Mouse (Mus musculus): ENCODE data around the gene Fam71b. TPM values are rescaled to one million over a fixed set of nuclear protein-coding genes. Genes with fewer than 3 reads are reported as not detected.
A peak's percentile ranks its signal among the peaks of the same experiment; 100 is the strongest.
"Not testable (repeated sequence)": the region's sequence is repeated elsewhere in the genome, so short reads cannot be mapped to it uniquely, and the experiment has no call there.

Gene Fam71b
- polyA plus RNA-seq, 1 experiment from 2014 or later = not detected

GRCm38 (mm10) chr11:46404986-46405385 lies 8.6 kb downstream of the Fam71b start:
- peaks cover 4% of the 10 kb centered on the region; the same call in 1 of the 2 replicates for H3K27me3 ChIP-seq
- H3K9ac ChIP-seq = no peak overlapping the region
- no peak for ATAC-seq (ENCODE audit: insufficient number of reproducible peaks, insufficient read depth, low FRiP score, low TSS enrichment, low read depth)
- H3K36me3 ChIP-seq = no peaks in the 10 kb centered on the region
- 80% methylated on average over 16 of the region's 16 CpGs for WGBS
- H3K9me3 ChIP-seq = no peaks in the 10 kb centered on the region
- no peak overlapping the region for H3K4me2 ChIP-seq
- no peaks in the 10 kb centered on the region for H3K4me1 ChIP-seq
- no peak overlapping the region for H3K27ac ChIP-seq
- no peak overlapping the region for H3K4me3 ChIP-seq

DNA sequence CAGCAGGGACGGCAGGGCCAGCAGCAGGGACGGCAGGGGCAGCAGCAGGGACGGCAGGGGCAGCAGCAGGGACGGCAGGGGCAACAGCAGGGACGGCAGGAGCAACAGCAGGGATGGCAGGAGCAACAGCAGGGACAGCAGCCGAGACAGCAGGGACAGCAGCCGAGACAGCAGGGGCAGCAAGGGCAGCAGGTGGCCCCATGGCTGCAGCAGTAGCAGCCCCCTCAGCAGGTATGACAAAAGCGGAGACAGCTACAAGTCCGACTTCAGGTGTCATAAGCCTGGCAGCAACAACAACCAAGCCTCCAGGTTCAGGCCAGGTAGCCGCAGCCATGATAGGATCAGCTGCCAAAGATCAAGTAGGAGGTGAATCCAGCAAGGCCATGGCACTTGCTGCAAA lies 10.4 kb downstream of the Fam71b start:
- H3K4me2 ChIP-seq = no peak overlapping the region
- no peak for ATAC-seq (ENCODE audit: insufficient number of reproducible peaks, insufficient read depth, low FRiP score, low TSS enrichment, low read depth)
- H3K4me3 ChIP-seq = no peak overlapping the region
- H3K27ac ChIP-seq = no peak overlapping the region
- H3K27me3 ChIP-seq = peaks cover 4% of the 10 kb centered on the region; the same call in 1 of the 2 replicates
- no peaks in the 10 kb centered on the region for H3K36me3 ChIP-seq
- no peaks in the 10 kb centered on the region for H3K9me3 ChIP-seq
- no peaks in the 10 kb centered on the region for H3K4me1 ChIP-seq
- no peak overlapping the region for H3K9ac ChIP-seq
- 33% methylated on average over 10 of the region's 10 CpGs for WGBS

- Histone ChIP-seq H3K4me1 (no peaks in the 10 kb centered on the region), H3K9me3 (no peaks in the 10 kb centered on the region), H3K4me2 (no peak overlapping the region), H3K9ac (no peak overlapping the region), H3K4me3 (no peak overlapping the region), H3K27me3 (peaks cover 4% of the 10 kb centered on the region; the same call in 1 of the 2 replicates), H3K27ac (no peak overlapping the region), H3K36me3 (no peaks in the 10 kb centered on the region)
- ATAC-seq (ENCODE audit: insufficient number of reproducible peaks, insufficient read depth, low FRiP score, low TSS enrichment, low read depth) = no peak
- 45% methylated on average over 2 of the region's 2 CpGs for WGBS
Observed at GRCm38 (mm10) chr11:46410018-46410563, 13.7 kb downstream of the Fam71b start.

- no peak for ATAC-seq (ENCODE audit: insufficient number of reproducible peaks, insufficient read depth, low FRiP score, low TSS enrichment, low read depth)
- H3K9me3 ChIP-seq = no peaks in the 10 kb centered on the region
- 0 out of 2 replicates have a peak overlapping the region, but pooled peaks have one; percentile 51 for H3K27ac ChIP-seq
- no peak overlapping the region for H3K9ac ChIP-seq
- no peak overlapping the region for H3K4me2 ChIP-seq
- H3K27me3 ChIP-seq = no peaks in the 10 kb centered on the region
- 24% methylated on average over 1 of the region's 1 CpGs for WGBS
- H3K4me3 ChIP-seq = no peak overlapping the region
- H3K4me1 ChIP-seq = peaks cover 8% of the 10 kb centered on the region
- H3K36me3 ChIP-seq = no peaks in the 10 kb centered on the region
Observed at GRCm38 (mm10) chr11:46418438-46418837, 22.1 kb downstream of the Fam71b start.

- no peak overlapping the region for H3K4me2 ChIP-seq
- ATAC-seq (ENCODE audit: insufficient number of reproducible peaks, insufficient read depth, low FRiP score, low TSS enrichment, low read depth) = no peak
- no peaks in the 10 kb centered on the region for H3K36me3 ChIP-seq
- H3K9me3 ChIP-seq = no peaks in the 10 kb centered on the region
- H3K27ac ChIP-seq = no peak overlapping the region
- H3K9ac ChIP-seq = no peak overlapping the region
- WGBS = 43% methylated on average over 5 of the region's 5 CpGs
- H3K4me3 ChIP-seq = no peak overlapping the region
- H3K27me3 ChIP-seq = no peaks in the 10 kb centered on the region
- H3K4me1 ChIP-seq = peaks cover 8% of the 10 kb centered on the region
Observed at GRCm38 (mm10) chr11:46418860-46419259, 22.5 kb downstream of the Fam71b start.

GRCm38 (mm10) chr11:46421086-46421888 lies 24.9 kb downstream of the Fam71b start:
- Histone ChIP-seq H3K4me3 (no peak overlapping the region), H3K27me3 (no peaks in the 10 kb centered on the region), H3K4me1 (peaks cover 8% of the 10 kb centered on the region), H3K36me3 (no peaks in the 10 kb centered on the region), H3K27ac (no peak overlapping the region), H3K4me2 (no peak overlapping the region), H3K9me3 (no peaks in the 10 kb centered on the region), H3K9ac (no peak overlapping the region)
- 81% methylated on average over 8 of the region's 8 CpGs for WGBS
- ATAC-seq (ENCODE audit: insufficient number of reproducible peaks, insufficient read depth, low FRiP score, low TSS enrichment, low read depth) = no peak

DNA sequence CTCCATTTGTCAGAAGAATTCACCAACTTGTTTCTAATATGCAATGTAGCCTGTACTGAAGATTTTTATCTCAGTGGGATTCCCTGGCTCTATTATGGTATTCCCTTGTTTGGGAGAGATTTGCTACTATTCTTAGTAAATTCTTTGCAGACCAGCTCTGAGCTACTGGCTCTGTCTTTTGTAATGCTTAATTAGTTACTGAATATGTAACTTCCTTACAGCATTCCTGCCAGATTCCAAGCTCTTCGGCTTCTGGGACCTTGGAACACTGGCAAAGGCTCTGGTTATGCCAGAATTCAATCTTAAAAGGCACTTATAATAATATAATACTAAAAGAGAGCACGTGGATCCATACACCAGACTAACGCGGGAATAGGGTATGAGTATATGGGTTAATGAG lies 31.8 kb downstream of the Fam71b start:
- H3K4me2 ChIP-seq; H3K4me3 ChIP-seq; H3K9me3 ChIP-seq; H3K36me3 ChIP-seq; H3K27me3 ChIP-seq; H3K9ac ChIP-seq; H3K27ac ChIP-seq; ATAC-seq (ENCODE audit: insufficient number of reproducible peaks, insufficient read depth, low FRiP score, low TSS enrichment, low read depth); H3K4me1 ChIP-seq: not testable (repeated sequence)
- 36% methylated on average over 4 of the region's 4 CpGs for WGBS

GRCm38 (mm10) chr11:46430123-46430522 lies 33.8 kb downstream of the Fam71b start:
- H3K9me3 ChIP-seq = no peaks in the 10 kb centered on the region
- WGBS = 84% methylated on average over 2 of the region's 2 CpGs
- no peak for ATAC-seq (ENCODE audit: insufficient number of reproducible peaks, insufficient read depth, low FRiP score, low TSS enrichment, low read depth)
- no peaks in the 10 kb centered on the region for H3K36me3 ChIP-seq
- no peak overlapping the region for H3K4me3 ChIP-seq
- H3K27me3 ChIP-seq = no peaks in the 10 kb centered on the region
- no peak overlapping the region for H3K9ac ChIP-seq
- no peak overlapping the region for H3K4me2 ChIP-seq
- H3K27ac ChIP-seq = no peak overlapping the region
- no peaks in the 10 kb centered on the region for H3K4me1 ChIP-seq

DNA sequence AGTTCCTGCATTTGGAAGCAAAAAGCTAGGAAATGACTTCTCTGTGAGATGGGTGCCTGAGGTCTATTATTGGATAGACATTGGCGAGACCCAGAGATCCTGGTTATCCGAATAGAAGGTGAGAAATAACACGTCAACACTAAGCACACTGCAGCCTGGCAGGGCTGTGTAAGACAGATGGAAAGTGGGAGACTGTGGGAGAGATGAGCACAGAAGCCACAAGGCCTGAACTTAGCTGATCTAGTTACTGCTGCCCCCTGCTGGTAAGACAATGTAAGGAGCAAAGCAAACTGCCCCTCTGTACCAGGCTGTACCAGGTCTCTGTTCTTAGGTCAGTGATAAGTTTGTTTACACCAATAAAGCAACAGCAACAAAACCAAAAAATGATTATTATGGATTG lies 34.8 kb downstream of the Fam71b start:
- no peaks in the 10 kb centered on the region for H3K9me3 ChIP-seq
- no peak overlapping the region for H3K27ac ChIP-seq
- H3K4me3 ChIP-seq = no peak overlapping the region
- peak; percentile 74; the same call in 1 of the 2 replicates for ATAC-seq (ENCODE audit: insufficient number of reproducible peaks, insufficient read depth, low FRiP score, low TSS enrichment, low read depth)
- peaks cover 2% of the 10 kb centered on the region for H3K4me1 ChIP-seq
- no peak overlapping the region for H3K9ac ChIP-seq
- WGBS = 20% methylated on average over 3 of the region's 3 CpGs
- no peak overlapping the region for H3K4me2 ChIP-seq
- H3K36me3 ChIP-seq = no peaks in the 10 kb centered on the region
- H3K27me3 ChIP-seq = no peaks in the 10 kb centered on the region

DNA sequence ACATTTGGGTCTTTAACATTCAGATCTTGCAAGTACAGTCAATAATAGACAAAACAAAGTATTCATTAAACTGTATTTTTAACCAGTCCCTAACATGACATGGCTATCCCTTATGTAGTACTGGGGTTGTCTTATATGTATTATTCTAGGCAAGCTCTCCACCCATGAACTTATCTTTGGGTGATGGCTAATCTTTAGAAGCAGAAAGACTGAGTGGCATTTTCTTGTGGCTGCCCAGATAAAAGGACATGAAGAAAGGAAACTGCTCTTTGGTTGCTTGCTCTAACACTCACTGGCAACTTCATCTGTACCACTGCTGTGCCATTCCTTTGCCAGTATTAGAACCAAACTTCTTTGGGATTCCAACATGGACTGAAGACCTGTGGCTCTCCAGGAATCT lies 39.0 kb downstream of the Fam71b start:
- no peak for ATAC-seq (ENCODE audit: insufficient number of reproducible peaks, insufficient read depth, low FRiP score, low TSS enrichment, low read depth)

DNA sequence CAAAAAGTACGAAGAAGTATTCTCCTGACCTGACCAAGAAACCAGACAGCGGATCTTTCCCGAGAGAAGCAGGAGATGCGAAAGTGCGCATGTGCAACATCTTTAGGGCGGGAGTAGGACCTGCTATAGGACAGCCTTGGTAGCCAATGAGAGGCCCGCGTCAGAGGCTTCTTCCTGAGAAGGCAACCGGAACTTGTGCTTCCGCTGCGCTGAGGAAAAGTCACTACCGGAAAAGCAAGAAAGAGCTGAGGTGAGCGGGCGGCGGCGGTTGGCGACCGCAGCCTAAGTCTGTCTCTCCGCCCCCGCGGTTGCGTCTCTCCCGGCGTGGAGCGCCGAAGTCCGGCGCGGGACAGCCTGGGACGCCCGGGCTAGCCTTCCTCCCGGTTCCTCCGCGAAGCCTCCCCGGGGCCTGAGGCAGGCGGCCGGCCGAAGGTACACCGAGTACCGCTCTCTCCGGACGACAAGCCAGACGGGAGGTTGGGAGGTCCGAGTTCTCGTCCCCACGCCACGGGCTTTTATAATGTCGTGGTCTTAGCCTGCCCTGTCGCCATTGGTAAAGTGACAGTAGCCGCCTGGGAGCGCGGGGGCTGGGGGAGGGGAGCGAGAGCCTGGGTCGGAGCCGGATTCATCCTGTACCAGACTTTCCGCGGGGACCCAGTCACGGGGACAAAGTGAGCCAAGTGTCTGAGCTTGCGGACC lies 40.5 kb downstream of the Fam71b start, which contains the start of gene Med7:
TSS of gene Med7 (plus strand) at position 166 of the 699 bp plus-strand sequence.
- Histone ChIP-seq H3K27ac (peak within 1 kb of the TSS; percentile 95), H3K9me3 (no peaks in the 10 kb centered on the region), H3K36me3 (peaks cover 13% of the 10 kb centered on the region), H3K9ac (peak within 1 kb of the TSS; percentile 94), H3K27me3 (no peaks in the 10 kb centered on the region), H3K4me3 (peak within 1 kb of the TSS; percentile 94), H3K4me1 (peaks cover 10% of the 10 kb centered on the region), H3K4me2 (peak within 1 kb of the TSS; percentile 82)
- peak; percentile 95 for ATAC-seq (ENCODE audit: insufficient number of reproducible peaks, insufficient read depth, low FRiP score, low TSS enrichment, low read depth)
- under 1% methylated on average over 59 of the region's 59 CpGs for WGBS

More for the DNA sequence above, 39.0 kb downstream of the Fam71b start:
- Histone ChIP-seq H3K4me3 (no peak overlapping the region), H3K9me3 (no peaks in the 10 kb centered on the region), H3K4me1 (peaks cover 10% of the 10 kb centered on the region), H3K9ac (no peak overlapping the region), H3K36me3 (peaks cover 2% of the 10 kb centered on the region), H3K27me3 (no peaks in the 10 kb centered on the region), H3K4me2 (no peak overlapping the region), H3K27ac (no peak overlapping the region)

Data from embryonic facial prominence, embryonic 13.5 days (tissue).